Mouse (Mus musculus) liver, adult 2 months (tissue): ENCODE results near the gene Oas1g. TPM values are rescaled to one million over a fixed set of nuclear protein-coding genes. Genes with fewer than 3 reads are reported as not detected.
A peak's percentile ranks its signal among the peaks of the same experiment; 100 is the strongest.

Experiments
- DNase-seq: peaks from one replicate; pipeline ENCODE4 v3.0.0-alpha.2; 2011; ENCODE audit warnings: low read depth, low spot score; ENCODE audit errors: extremely low read depth
- H3K27ac ChIP-seq: fragments of 200-500 bp; replicated peaks from 2 replicates; pipeline ENCODE4 v1.5.1; 2012; ENCODE audit warnings: low read depth, mild to moderate bottlenecking, control low read depth, inconsistent platforms, low read length; ENCODE audit not compliant: insufficient read depth
- H3K27me3 ChIP-seq: fragments of 200-500 bp; 2 replicates; pipeline ENCODE4 v1.6.1; 2012; ENCODE audit warnings: mild to moderate bottlenecking, moderate library complexity, low read length, inconsistent platforms; ENCODE audit not compliant: control insufficient read depth, insufficient read depth
- H3K36me3 ChIP-seq: fragments of 200-500 bp; 2 replicates; pipeline ENCODE4 v1.6.1; 2012; ENCODE audit warnings: low read length, inconsistent platforms; ENCODE audit not compliant: control insufficient read depth, insufficient read depth
- H3K4me1 ChIP-seq: fragments of 200-500 bp; 2 replicates; pipeline ENCODE4 v1.6.1; 2011; ENCODE audit warnings: low read length; ENCODE audit not compliant: control insufficient read depth, insufficient read depth
- H3K4me3 ChIP-seq: fragments of 200-500 bp; 2 replicates; pipeline ENCODE4 v1.5.1; 2011; ENCODE audit warnings: low read depth, mild to moderate bottlenecking, control low read depth, low read length, moderate library complexity; ENCODE audit not compliant: insufficient read depth
- H3K79me2 ChIP-seq: fragments of 200-500 bp; 2 replicates; pipeline ENCODE4 v1.6.1; 2012; ENCODE audit warnings: inconsistent platforms, mild to moderate bottlenecking, low read length, moderate library complexity; ENCODE audit not compliant: control insufficient read depth, insufficient read depth
- H3K9ac ChIP-seq: fragments of 200-500 bp; 2 replicates; pipeline ENCODE4 v1.6.1; 2012; ENCODE audit warnings: low read depth, mild to moderate bottlenecking, control low read depth, inconsistent platforms, low read length
- CTCF ChIP-seq: fragments of 200-500 bp; IDR thresholded peaks from 2 replicates; pipeline ENCODE4 v1.5.1; 2011; ENCODE audit warnings: low read depth, low read length, control low read depth
- POLR2A ChIP-seq: fragments of 200-500 bp; IDR thresholded peaks from 2 replicates; pipeline ENCODE4 v1.6.1; 2011; ENCODE audit warnings: low read length, control low read depth; ENCODE audit not compliant: insufficient read depth; ENCODE audit errors: extremely low read depth
- WGBS: fragments of 180-500 bp; shearing (Covaris S2); methylation state at CpG from one replicate; pipeline ENCODE4 v1.1.7; 2018; 5-methylcytosine and 5-hydroxymethylcytosine counted together
- polyA plus RNA-seq: library from polyadenylated mRNA; depleted of rRNA; stranded (reverse); fragments of >200 nt; gene quantifications from 2 replicates; pipeline ENCODE4 v1.2.3, GENCODE M21; 2012
- total RNA-seq: library from RNA; depleted of rRNA; stranded (reverse); fragments of >200 nt; gene quantifications from 2 replicates; pipeline ENCODE4 v1.2.3, GENCODE M21; 2014

Gene Oas1g
- total and polyA plus RNA-seq, 2 experiments, result 2.9 to 4.3 TPM

DNA sequence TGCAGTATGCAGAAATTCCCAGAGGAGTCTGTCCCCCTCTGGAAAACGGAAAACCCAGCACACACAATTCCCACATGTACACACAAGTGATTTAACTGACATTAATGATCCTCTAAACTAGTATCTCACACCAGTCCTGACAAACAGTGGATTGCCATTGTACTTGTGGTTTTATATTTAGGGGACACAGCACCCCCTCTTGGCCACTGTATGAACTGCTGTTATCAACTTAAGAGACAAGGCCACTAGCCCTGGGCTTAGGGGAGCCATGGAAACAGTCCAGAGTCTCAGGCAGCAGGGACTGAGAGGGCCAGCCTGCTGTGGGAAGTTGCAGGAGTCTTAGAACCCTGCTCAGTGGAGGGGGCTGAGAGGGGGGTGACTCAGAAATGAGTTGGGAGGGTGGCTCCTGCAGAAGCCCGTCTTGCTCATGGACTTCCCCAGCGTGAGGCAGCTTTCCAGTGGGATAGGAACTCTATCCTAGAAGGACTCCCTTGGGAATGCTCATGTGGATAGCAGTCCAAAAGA is 22.0 kb downstream of the Oas1g start:
- Histone ChIP-seq H3K79me2 (no peaks in the 10 kb centered on the region), H3K27me3 (no peaks in the 10 kb centered on the region), H3K9ac (no peak overlapping the region), H3K36me3 (no peaks in the 10 kb centered on the region), H3K27ac (no peak overlapping the region), H3K4me1 (no peaks in the 10 kb centered on the region), H3K4me3 (no peak overlapping the region)
- DNase-seq, result peak; percentile 30
- WGBS, result 60% methylated on average over 3 of the region's 3 CpGs
- no peak for TF ChIP-seq POLR2A
- peak; percentile 52 for TF ChIP-seq CTCF

DNA sequence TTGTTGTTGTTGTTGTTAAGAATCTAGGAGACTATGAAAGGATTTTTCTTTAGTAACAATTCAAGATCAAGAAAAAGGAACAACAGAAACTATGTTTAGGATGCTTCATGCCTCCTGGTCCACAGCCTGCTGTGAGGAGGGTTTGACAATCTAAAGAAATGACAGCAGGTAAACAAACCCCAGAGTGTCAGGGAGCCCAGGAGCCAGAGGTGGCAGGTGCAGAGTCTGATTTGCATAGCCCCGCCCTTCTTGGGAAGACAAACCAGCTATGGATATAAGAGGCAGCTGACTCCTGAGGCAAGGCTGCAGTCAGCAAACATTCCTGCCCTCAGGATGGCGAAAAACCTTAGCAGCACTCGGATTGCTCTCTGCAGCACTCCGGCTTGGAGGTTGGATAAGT is 26.3 kb downstream of the Oas1g start, which contains the start of gene Oas1h:
Gene Oas1h (plus strand): TSS at position 301 of the 400 bp plus-strand sequence.
- Histone ChIP-seq H3K79me2 (no peaks in the 10 kb centered on the region), H3K4me3 (no peak within 1 kb of the TSS), H3K36me3 (no peaks in the 10 kb centered on the region), H3K9ac (no peak within 1 kb of the TSS), H3K27ac (no peak within 1 kb of the TSS), H3K27me3 (no peaks in the 10 kb centered on the region), H3K4me1 (no peaks in the 10 kb centered on the region)
- no peak for DNase-seq
- no peak for TF ChIP-seq POLR2A
- no peak for TF ChIP-seq CTCF
- 19% methylated on average over 4 of the region's 4 CpGs for WGBS

DNA sequence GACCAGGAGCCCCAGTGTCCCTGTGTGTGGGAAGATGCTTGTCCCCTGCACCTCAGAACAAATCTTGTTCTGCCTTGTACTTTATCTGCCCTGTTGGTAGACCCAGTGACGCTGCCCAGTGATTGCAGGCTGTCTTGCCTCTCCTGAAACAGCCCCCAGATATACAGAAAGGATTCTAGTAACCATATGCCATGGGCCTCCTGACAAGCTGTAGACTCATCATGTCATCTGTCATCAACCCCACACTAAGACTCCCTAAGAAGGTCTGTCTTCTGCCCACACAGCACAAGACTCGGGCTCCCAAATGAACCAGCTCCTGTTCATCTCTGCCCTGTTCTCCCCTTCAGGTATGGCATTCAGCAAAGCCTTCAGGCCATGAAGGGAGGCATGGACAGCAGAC is 28.2 kb downstream of the Oas1g start:
- no peak for DNase-seq
- 70% methylated on average over 2 of the region's 2 CpGs for WGBS
- Histone ChIP-seq H3K36me3 (no peaks in the 10 kb centered on the region), H3K27ac (no peak overlapping the region), H3K27me3 (no peaks in the 10 kb centered on the region), H3K4me3 (no peak overlapping the region), H3K4me1 (no peaks in the 10 kb centered on the region), H3K79me2 (no peaks in the 10 kb centered on the region), H3K9ac (no peak overlapping the region)
- no peak for TF ChIP-seq POLR2A
- no peak for TF ChIP-seq CTCF

DNA sequence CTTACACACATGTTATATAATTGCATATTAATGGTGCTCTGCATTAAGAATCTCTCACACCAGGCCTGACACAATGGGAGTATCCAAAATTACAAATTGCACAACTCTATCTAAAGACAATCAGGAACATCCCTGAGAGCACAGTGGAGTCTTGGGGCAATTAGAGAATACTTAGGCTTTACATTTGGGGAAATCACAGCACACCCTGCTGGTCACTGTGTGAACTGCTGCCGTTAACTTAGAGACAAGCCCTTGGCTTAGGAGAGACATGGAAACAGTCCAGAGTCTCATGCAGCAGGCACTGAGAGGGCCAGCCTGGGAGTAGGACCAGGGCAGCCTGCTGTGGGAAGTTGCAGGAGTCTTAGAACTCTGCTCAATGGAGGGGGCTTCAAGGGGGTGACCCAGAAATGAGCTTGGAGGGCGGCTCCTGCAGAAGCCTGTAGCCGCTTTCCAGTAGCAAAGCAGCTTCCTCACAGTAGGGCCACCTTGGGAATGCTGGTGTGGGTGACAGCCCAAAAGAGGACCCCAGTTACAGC is 37.7 kb downstream of the Oas1g start:
- Histone ChIP-seq H3K27me3 (no peaks in the 10 kb centered on the region), H3K4me3 (no peak overlapping the region), H3K4me1 (no peaks in the 10 kb centered on the region), H3K27ac (no peak overlapping the region), H3K36me3 (no peaks in the 10 kb centered on the region), H3K9ac (no peak overlapping the region), H3K79me2 (no peaks in the 10 kb centered on the region)
- peak; percentile 56; the same call in 1 of the 2 replicates for TF ChIP-seq CTCF
- TF ChIP-seq POLR2A, result no peak
- 61% methylated on average over 3 of the region's 3 CpGs for WGBS
- DNase-seq, result peak; percentile 46

DNA sequence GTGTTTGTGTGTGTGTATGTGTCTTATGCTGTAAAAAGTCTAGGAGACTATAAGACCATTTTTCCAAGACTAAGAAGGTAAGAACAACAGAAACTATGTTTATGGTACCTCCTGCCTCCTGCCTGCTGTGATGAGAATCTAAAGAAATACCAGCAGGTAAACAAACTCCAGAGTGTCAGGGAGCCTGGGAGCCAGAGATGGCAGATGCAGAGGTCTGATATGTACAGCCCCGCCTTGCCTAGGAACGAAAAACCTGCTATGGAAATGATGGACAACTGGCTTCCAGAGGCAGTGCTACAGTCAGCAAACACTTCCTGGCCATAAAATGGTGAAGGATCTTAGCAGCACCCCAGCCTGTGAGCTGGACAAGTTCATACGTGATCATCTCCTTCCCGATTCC is 40.3 kb downstream of the Oas1g start, which contains the start of gene Oas1f:
Gene Oas1f (plus strand): TSS at position 301 of the 400 bp plus-strand sequence.
- H3K4me3 ChIP-seq, result no peak within 1 kb of the TSS
- H3K9ac ChIP-seq, result no peak within 1 kb of the TSS
- TF ChIP-seq POLR2A, result no peak
- TF ChIP-seq CTCF, result no peak
- H3K27me3 ChIP-seq, result no peaks in the 10 kb centered on the region
- H3K36me3 ChIP-seq, result no peaks in the 10 kb centered on the region
- WGBS, result 63% methylated on average over 4 of the region's 4 CpGs
- H3K27ac ChIP-seq, result no peak within 1 kb of the TSS
- no peaks in the 10 kb centered on the region for H3K79me2 ChIP-seq
- no peaks in the 10 kb centered on the region for H3K4me1 ChIP-seq
- DNase-seq, result no peak

DNA sequence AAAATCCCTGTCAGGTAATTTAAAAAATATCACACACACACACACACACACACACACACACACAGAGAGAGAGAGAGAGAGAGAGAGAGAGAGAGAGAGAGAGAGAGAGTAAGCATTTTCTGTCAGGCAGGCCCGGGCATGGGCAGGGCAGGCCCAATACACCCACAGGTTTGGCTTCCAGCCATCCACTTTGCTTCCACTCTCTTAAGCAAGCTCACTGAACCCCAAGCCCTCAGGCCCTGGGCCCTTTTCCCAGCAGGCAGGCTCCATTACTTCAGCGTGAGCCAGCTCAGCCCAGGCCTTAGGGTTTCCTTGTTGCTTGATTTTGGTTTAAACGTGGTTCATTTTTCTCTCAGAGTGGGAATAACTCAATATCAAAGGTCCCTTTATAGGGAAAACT is 42.7 kb downstream of the Oas1g start:
- TF ChIP-seq CTCF (no peak), POLR2A (no peak)
- WGBS, result 42% methylated on average over 3 of the region's 3 CpGs
- no peaks in the 10 kb centered on the region for H3K79me2 ChIP-seq
- no peaks in the 10 kb centered on the region for H3K27me3 ChIP-seq
- peak; percentile 28 for DNase-seq
- H3K4me1 ChIP-seq, result no peaks in the 10 kb centered on the region
- no peak overlapping the region for H3K4me3 ChIP-seq
- no peak overlapping the region for H3K27ac ChIP-seq
- H3K36me3 ChIP-seq, result no peaks in the 10 kb centered on the region
- H3K9ac ChIP-seq, result no peak overlapping the region
